Mouse (Mus musculus) bone marrow macrophage, adult 2 months (primary cell): ENCODE measurements around the gene Kcnma1.

Experiments used
- CTCF ChIP-seq: IDR thresholded peaks from 2 replicates; pipeline ENCODE4 v1.5.1; 2012; ENCODE audit warnings: low read depth, mild to moderate bottlenecking, low read length, moderate library complexity
- POLR2A ChIP-seq: IDR thresholded peaks from 2 replicates; pipeline ENCODE4 v1.6.1; 2012; ENCODE audit warnings: mild to moderate bottlenecking, low read depth, low read length, borderline replicate concordance

DNA sequence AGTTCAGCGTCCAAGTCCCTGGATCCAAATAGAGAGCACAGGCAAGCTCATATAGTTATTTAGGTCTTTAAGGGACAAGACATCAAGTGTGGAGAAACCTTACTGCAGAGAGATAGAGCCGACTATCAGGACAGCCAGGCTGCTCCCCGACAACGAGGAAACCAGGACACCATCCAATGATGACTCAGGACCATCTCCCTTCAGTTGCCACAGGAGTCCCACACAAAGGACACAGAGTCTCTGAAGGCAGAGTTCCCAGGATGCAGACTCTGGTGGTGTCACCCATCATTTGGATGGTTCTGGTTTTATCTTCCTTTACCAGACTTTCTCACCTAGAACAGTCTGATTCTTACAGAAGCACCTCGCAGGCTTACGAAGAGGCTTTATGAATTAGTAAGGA, 388.9 kb downstream of the Kcnma1 start:
- TF ChIP-seq CTCF (no peak), POLR2A (no peak)
